Mouse (Mus musculus) layer of hippocampus, adult 11-12 months (tissue): Measurements from ENCODE around the gene Spsb2.
A peak's percentile ranks its signal among the peaks of the same experiment; 100 is the strongest.
"Not testable (repeated sequence)": the region's sequence is repeated elsewhere in the genome, so short reads cannot be mapped to it uniquely, and the experiment has no call there.

Experiments
- DNase-seq: peaks from one replicate; pipeline ENCODE4 v3.0.0; 2022; ENCODE audit warnings: low spot score

Spsb2 gene

DNA sequence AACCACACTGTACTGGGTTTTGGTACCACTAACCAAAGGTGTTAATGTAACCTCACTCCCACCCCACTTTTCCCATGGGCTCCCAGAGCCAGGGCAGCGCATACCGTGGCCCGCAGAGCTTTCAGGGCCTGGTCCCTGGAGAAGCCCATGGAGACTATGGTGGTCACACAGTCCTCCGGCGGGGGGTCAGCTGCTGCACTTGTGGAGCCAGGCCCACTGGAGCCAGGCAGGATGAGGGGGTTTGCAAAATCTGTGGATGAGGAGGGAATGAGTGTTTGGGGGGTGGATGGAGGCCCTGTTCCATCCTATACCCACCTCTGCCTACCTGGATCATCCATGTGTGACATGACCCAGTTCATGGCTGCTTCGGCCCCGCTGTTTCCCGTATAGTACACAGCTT lies 9.1 kb downstream of the Spsb2 start:
- DNase-seq: no peak

DNA sequence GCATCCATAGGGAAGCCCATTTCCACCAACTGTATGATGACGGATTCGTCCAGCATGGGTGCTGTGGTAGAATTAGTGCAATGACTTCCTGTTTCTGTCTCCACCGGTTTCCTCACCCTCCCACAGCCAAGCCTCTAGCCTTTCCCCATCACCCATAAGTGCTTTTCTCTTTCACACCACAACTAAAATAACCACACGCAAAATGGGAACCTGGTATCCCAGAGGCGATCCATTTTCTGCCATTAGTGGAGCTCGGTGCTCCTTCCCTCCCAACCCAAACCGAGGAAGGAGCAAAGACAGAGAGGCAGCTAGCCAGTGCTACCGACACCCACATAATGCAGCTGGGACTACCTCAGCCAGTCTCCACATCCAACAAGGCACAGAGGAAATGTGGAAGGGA lies 9.5 kb downstream of the Spsb2 start:
- DNase-seq: no peak

DNA sequence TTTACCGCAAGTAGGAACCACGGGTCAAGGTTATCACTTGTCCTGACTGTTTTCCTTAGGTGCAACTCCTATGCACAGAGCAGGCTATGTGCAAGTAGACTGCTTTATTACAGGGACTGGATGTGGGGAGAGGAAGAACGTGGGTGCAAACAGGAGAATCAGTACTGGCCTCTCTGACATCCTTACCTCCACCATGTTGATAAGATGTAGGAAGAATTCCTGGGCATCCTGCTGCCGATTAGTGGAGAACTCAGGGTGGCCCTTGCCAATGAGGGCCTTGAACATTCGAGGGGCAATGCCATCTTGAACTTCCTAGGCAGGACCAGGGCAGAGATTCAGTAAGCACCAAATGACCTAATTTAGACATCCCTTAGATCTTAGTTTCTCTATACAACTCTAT lies 12.4 kb downstream of the Spsb2 start:
- DNase-seq: no peak

DNA sequence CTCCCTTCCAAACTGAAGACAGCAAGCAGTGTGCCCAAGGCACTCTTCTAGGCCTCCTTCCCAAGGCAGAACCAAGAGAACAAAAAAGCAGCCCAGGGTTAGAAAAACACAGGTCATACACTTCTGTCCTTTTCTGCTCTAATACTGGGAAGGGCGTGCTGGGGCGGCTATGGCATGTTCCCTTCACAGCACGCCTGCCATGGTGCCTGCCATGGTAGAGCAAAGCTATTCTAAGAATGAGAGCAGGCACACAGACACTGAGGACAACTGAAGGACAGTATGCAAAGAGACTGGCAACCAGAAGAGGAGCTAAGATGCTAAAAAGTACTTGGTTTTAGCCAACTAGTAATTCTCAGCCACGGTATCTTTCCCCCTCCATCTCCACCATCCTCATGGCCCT lies 13.6 kb downstream of the Spsb2 start:
- DNase-seq: no peak

DNA sequence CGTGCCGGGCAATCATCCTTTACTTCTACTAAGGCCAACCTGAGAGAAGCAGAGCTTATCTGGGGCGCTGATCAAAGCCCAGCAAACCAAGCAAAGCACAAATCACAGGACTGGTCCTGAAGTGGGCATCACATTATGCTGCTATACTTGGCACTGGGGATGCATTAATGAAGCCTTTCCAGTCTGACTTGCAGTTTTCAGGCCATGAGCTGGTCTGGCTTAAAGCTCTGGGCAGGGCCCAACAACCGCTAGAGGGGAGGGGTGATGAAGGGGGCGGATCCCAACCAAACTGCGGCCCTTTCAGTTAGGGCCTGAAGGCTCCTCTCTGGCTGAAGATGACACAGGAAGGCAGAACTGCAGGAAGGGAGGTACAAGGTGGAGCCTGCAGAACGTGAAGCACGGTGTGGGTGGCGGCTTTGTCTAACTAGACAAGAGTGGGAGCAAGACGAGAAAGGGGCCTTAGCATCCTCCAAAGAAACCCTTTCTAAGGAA lies 19.7 kb downstream of the Spsb2 start:
- no peak for DNase-seq

DNA sequence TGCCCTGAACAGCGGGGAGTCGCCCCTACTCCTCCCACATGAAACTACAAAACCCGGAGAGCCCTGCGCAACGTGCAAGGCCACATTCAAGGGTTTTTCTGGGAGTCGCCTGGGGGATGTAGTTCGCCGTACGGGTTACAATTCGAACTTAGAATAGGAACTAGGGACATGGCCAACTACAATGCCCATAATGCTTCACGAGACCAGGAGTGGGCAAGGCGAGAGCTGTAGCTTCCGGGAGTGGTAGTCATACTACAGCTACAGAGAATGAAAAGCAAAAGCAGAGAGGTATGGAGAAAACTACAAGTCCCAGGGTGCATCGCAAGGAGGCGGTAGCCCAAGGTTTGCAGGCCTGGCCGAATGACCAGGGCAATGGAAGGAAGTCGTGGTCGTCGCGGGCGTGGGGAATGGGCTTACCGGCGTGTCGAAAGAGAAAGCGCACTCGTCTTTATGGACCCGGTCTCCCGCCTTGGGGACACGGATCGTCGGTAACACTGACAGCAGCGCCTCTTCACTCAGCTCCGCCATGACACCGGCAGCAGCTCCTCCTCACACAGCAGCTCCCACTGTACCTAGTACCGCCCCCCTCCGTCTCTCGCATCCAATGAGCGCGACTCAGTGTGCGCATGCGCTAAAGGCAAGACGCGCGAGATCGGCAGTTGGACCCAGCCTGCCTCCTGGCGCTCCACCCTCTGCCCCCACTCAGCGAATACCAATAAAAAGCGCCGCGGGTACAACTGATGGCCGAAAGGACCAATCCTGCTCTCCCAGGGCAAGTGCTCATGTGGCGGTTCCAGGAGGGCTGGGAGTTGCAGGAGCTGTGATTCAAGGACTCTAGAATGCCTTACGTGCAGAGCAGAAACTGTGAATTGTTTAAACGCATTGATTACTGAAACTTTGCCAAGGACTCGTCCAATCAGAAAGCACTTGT lies 20.7 kb downstream of the Spsb2 start, which contains the start of the genes Usp5 and Cdca3:
Gene Usp5, minus strand, starts transcription at position 617 of the 931 bp plus-strand sequence.
Gene Cdca3, plus strand, starts transcription at position 680 of the 931 bp plus-strand sequence.
- peak; percentile 99 for DNase-seq

DNA sequence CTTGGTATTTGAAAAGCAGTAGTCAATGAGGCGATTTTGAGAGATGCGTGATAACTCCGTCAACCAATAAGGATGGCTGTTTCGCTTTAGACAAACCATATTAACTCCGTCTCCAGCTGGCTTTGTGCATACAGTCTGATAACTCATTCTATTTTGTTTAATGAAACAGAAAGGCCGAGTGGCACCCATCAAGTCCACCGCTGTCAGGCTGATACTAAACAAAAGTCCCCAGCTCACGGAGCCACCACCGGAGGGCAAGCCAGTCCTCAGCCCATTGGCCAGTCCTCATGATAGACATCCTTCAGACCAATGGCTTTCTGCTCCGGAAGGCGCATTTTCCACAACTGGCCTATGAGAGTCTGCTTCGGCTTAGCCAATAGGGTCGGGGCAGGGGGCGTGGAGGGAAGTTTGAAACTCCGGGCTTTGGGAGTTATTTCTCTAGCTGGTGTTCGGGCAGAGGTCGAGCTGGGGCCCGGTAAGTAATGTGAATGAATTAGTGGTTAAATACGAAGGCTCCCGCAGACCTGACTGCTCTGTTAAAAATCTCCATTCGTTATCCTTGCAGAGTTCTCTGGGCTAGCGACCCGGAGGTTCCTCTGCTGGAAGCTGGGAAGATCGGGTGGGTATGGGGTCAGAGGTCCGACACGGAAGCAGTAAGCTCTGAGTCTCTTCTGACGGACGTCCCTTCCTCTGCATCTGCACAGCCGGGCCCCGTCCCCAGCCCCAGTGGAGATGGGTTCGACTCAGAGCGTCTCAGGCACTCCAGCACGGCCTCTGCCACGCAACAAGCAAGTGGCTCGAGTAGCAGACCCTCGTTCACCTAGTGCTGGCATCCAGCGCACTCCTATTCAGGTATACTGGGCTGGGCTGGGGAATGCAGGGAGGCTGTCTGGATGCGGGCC lies 21.6 kb downstream of the Spsb2 start:
- peak; percentile 95 for DNase-seq

DNA sequence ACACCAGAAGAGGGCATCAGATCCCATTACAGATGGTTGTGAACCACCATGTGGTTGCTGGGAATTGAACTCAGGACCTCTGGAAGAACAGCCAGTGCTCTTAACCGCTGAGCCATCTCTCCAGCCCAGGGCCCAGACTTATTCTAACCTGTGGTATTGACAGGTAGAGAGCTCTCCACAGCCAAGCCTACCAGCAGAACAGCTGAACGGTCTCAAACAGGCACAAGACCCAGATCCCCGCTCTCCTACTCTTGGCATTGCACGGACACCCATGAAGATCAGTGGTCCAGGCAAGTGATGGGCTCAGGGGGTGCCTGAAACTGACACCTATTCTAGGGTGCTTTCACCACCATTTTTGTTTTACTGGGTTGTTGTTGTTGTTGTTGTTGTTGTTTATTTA lies 22.7 kb downstream of the Spsb2 start:
- DNase-seq: not testable (repeated sequence)

DNA sequence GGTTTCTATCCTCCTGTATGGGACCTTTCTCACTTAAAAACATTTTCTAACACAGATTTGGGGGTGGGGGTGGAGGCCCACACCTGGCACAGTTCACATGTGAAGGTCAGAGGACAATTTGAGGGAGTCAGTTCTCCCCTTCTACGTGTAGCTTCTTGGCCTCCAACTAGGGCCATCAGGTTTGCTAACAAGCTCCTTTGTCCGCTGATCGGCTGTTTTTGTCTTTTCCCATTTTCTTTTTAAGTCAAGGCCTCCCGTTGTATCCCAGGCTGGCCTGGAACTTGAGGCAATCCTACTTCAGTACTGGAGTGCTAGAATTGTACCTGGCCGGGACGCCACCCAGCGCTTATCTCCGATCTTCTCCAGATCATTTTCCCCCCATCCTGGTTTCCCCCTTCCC lies 23.2 kb downstream of the Spsb2 start:
- DNase-seq: no peak

DNA sequence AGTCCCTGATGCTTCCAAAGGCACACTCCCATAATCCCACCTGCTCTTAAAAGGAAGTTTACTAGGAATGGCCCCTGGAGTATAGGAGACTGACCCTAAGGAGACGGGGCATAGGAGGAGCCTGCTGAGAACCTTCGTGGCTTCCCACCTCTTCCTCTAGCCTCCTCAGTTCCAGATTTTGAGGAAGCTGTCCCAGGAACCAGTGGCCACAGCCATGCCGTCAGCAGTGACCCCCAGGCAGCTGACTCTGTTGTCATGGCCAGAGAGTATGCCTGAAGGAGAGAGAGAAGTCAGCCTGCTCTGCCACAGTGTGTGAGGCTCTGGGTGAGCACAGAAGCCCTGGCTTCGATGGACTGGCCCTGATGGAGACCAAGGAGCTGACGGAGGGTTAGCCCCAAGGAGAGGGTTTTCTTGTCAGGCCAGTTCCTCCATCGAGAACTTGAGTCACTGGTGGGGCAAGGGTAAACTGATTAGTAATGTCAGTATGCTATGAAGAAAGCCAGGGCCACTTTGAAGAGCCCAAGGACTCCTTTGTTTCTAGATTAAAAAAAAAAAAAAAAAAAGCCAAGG lies 26.1 kb downstream of the Spsb2 start:
- no peak for DNase-seq

DNA sequence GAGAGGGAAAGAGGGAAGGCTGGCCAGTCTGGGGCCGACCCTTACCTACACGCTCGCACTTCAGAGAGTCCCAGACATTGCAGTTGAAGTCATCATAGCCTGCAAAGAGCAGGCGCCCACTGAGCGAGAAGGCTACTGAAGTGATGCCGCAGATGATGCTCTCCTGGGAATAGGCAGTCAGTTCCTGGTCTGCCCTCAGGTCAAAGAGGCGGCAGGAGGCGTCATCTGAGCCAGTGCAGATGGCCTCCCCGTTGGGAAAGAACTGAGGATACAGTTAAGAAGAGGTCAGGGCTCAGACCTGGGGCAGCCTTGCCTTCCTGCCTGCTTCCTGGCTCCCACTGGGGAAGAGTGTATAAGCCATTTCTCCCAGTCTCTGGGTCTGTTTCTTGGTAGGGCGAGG lies 27.1 kb downstream of the Spsb2 start:
- DNase-seq: no peak

DNA sequence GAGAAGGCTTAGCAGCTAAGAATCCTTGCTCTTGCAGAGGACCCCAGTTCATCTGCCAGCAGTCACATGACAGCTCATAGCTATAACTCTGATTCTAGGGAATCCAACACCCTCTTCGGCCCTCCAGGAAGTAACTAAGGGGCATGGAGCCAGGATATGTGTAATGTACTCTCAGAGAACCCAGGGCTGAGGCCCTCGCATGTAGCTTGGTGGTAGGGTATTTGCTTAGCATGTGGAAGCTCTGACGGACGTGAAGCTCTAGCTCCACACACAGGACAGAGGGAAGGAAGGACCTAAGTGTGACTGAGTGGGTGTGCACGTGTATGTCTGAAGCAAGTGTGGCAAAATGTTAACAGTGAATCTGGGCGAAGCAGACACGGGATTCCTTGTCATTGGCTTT lies 27.9 kb downstream of the Spsb2 start:
- DNase-seq: no peak

DNA sequence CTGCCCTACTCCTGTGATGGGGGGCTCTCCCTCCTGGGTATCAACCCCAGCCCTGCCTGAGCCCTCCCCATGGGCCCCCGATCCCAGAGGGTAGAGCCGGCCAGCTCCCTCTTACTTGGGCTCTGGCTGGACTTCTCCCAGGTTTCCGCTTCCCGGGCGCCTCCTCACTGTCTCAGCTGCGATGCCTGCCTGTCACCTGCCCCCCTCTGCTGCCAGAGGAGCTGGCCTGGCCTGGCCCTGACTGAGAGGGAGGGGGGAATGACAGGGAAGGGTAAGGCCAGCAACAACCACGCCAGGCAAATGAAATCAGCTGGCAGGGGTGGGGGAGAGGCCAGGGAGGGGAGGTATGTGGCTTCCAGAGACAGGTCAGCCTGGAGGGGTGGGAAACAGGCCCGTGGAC lies 31.3 kb downstream of the Spsb2 start:
- DNase-seq: no peak

DNA sequence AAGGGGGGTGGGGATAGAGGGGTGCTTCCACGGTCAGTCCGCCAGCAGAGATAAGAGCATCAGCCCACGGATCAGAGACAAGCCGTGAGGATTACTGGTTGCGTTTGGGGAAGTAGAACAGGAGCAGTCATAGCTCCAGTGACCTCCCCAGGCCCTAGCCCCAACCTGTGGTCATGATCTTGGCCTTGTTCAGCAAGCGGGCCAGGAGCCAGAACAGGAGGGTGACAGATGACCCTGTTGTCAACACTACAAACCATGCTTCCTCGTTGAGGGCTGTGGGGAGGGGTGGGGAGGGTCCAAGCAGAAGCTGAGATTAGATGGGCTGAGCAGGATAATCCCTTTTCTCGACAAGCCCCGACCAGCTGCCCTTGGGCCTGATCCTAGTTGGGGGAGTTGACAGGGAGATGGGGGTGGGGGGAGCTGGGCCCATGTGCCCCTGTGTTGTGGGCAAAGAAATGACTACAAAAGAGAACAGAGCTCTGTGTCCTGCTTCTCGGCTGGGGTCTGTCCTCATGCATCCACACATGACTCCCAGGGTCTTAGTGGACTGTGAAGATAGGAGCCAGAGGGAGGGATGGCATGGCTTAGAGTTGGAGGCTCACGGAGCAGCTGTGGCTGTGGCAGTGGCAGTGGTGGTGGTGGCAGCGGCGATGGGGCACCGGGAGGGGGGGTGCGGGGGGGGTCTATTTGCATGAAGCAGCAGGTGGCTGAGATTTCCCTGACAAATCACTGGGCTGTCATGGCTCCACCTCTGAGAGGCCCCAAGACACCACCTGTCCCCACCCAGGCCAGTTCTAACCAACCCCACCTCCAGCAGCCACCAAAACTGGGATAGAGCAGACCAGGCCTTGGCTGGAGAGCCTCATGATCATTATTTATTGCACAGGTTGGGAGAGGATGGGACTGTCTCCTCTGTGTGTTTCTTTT lies 32.0 kb downstream of the Spsb2 start, which contains the start of gene Gnb3:
Gene Gnb3, minus strand, starts transcription at position 35 of the 927 bp plus-strand sequence.
- no peak for DNase-seq

DNA sequence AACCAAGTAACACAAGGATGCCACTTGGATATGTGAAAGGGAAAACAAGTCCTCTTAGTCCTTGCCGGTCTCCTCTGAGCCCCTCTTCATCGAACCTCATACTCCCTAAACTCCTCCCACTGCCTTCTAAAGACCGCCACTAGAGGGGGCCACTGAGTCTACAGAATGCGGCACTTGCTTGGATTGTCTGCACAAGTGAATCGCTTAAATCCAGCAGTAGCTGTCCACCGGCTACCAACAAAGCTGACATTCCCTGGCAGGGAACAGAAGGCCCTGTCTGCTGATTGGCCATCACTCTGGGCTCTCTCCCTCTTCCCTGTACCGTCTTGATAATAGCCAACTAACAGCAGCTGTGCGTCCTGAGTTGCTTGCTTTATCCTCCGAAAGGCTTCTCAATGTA lies 38.8 kb downstream of the Spsb2 start:
- DNase-seq: peak; percentile 96

DNA sequence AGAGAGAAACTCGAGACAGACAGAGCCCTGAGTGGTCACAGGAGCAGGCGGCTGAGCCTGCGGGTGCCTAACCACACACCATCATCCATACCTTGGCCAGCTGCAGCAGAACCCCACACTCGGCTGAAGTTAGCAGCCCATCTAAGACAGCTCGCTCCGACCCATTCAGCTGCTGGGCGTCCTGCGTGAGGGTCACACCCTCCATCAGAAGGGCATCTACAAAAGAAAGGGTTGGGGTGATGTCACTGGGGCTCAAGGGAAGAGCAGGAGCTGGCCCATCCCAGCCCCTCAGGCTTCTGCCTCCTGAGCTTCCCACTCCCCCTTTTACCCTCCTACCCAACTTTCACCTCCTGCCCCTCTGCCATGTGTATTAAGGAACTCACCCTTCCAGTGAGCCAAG lies 42.1 kb downstream of the Spsb2 start:
- no peak for DNase-seq

DNA sequence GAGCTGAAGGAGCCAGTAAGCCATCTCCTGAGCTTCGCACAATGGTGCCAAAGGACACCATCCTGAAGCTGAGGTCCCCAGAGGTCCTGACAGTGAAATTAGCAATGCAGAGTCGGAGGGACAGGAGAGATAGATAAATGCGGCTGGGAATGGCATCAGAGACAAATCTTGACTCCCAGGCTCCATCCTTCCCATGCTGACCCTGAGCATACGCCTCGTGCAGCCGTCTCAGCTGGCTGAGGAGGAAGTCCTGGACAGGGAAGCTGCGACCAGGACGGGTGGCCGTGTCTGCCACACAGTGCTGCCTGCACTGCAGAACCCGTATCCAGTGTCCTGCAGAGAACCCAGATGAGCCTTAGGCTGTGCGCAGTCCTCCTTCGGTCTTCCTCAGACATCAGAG lies 46.2 kb downstream of the Spsb2 start:
- no peak for DNase-seq

DNA sequence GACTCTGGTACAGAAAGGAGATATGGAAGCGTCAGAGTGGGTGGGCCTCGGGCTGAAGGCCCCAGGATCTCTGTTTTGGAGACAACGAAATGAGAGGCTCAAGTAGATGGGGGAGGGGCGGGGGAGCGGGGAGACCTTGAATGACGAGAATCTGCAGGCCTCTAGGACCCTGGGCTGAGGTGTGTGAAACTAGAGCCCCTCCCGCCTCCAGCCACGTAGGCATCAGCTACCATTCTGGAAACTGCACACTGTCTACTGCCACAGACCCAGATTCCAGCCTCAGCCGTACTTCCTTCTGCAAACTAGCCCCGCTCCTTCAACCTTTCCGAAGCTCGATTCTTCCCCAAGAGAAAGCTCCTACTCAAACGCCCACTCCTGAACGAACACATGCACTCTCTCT lies 47.9 kb downstream of the Spsb2 start:
- peak; percentile 55 for DNase-seq

DNA sequence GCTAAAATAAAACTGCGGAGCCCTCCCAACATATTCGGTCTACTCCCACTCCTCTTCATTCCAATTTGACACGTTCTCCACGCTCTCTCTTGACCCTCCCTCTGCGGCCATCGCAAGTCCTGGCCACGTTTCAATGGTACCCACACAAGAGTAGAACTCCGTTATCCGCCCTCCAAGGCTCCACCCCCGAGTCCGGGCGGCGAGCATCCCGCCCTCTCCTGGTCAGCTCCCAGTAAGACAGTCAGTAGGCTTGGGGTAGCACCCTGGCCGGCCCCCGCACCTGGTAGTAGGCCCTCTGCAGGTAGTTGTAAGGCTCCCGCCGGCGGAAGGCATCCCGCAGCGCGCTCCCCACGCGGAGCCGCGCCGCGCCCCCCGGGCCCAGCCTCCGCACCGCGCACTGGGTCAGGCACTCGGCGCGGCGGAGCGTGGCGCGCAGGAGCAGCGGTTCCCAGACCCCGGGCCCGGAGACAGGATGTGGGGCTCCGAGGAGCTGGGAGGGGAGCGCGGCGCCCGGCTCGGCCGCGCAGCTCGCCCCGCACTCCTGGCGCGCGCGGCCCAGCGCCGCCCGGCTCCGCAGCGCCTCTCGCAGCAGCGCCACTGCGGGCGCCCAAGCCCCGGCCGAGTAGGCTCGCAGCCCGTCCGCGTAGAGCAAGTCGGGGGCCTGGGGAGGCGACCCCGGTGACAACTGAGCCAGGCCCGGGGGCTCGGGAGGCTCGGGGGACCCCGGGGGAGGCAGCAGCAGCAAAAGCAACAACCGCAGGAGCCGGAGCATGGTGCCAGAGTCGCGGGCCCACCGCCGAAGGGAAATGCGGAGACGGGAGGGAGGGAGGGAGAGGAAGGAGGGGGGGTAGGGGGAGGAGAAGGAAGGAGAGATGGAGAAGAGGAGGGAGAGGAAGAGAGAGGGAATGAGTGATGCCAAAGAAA lies 48.7 kb downstream of the Spsb2 start, which contains the start of gene P3h3:
Gene P3h3, minus strand, starts transcription at position 837 of the 924 bp plus-strand sequence.
- DNase-seq: peak; percentile 85
